Mouse (Mus musculus): ENCODE measurements around the gene Vps36. TPM values are rescaled to one million over a fixed set of nuclear protein-coding genes. Genes with fewer than 3 reads are reported as not detected.

The Vps36 gene
- polyA plus RNA-seq, 1 experiment from 2014 or later: 28.4 TPM

DNA sequence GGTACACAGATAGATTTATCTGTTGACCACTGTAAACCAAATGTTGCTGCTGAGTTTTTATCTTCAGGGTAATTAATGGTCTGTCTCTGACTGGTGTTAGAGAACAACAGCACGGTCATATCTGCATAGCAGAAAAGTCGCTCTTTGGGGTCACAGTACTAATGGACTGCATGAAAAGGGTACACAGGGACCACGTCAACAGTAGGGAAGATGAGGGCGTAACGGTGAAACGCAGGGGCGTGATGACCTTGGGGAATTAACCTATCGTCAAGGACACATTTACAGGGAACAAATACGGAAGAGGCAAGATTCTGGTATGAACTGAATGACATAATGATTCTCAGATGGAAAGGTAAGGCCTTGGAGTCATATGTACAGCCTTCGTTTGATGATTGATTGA lies 28.2 kb upstream of the Vps36 start:
- DNase-seq (ENCODE audit: low spot score): no peak
- WGBS: 87% methylated on average over 10 of the region's 10 CpGs

GRCm38 (mm10) chr8:22165251-22166079 lies 27.1 kb upstream of the Vps36 start:
- Histone ChIP-seq H3K27me3 (replicated peaks; ENCODE audit: control insufficient read depth, insufficient read depth, low read length) (no peaks in the 10 kb centered on the region), H3K4me1 (ENCODE audit: control insufficient read depth, insufficient read depth, low read length) (no peaks in the 10 kb centered on the region), H3K36me3 (ENCODE audit: control insufficient read depth, insufficient read depth, low read length) (peaks cover 26% of the 10 kb centered on the region), H3K27ac (replicated peaks; ENCODE audit: low read depth, low read length) (peak overlapping the region; percentile 35; the same call in 1 of the 2 replicates), H3K4me3 (ENCODE audit: low read depth, low read length) (peak overlapping the region; percentile 45), H3K4me2 (ENCODE audit: low read depth, low read length) (peak overlapping the region; percentile 53), H3K9me3 (ENCODE audit: control insufficient read depth, low read length) (no peaks in the 10 kb centered on the region), H3K9ac (ENCODE audit: low read depth, low read length) (peak overlapping the region; percentile 51)
- DNase-seq (ENCODE audit: low spot score) (no peak), ATAC-seq (ENCODE audit: low read depth) (peak; percentile 17)
- WGBS: 46% methylated on average over 10 of the region's 10 CpGs

More for the DNA sequence above, 28.2 kb upstream of the Vps36 start:
- no peak overlapping the region for H3K4me3 ChIP-seq (ENCODE audit: low read depth, low read length)
- H3K4me2 ChIP-seq (ENCODE audit: low read depth, low read length): no peak overlapping the region
- no peaks in the 10 kb centered on the region for H3K4me1 ChIP-seq (ENCODE audit: control insufficient read depth, insufficient read depth, low read length)
- no peak overlapping the region for H3K27ac ChIP-seq (replicated peaks; ENCODE audit: low read depth, low read length)
- no peak overlapping the region for H3K9ac ChIP-seq (ENCODE audit: low read depth, low read length)
- H3K36me3 ChIP-seq (ENCODE audit: control insufficient read depth, insufficient read depth, low read length): peaks cover 28% of the 10 kb centered on the region
- H3K9me3 ChIP-seq (ENCODE audit: control insufficient read depth, low read length): no peaks in the 10 kb centered on the region
- H3K27me3 ChIP-seq (replicated peaks; ENCODE audit: control insufficient read depth, insufficient read depth, low read length): no peaks in the 10 kb centered on the region
- ATAC-seq (ENCODE audit: low read depth): no peak

GRCm38 (mm10) chr8:22166080-22166603 lies 26.5 kb upstream of the Vps36 start, which contains the start of gene Nek3:
Gene Nek3, minus strand, starts transcription at chr8:22166435.
- Histone ChIP-seq H3K27ac (replicated peaks; ENCODE audit: low read depth, low read length) (peak within 1 kb of the TSS; percentile 35; the same call in 1 of the 2 replicates), H3K27me3 (replicated peaks; ENCODE audit: control insufficient read depth, insufficient read depth, low read length) (no peaks in the 10 kb centered on the region), H3K36me3 (ENCODE audit: control insufficient read depth, insufficient read depth, low read length) (peaks cover 28% of the 10 kb centered on the region), H3K9ac (ENCODE audit: low read depth, low read length) (peak within 1 kb of the TSS; percentile 51), H3K4me3 (ENCODE audit: low read depth, low read length) (peak within 1 kb of the TSS; percentile 45), H3K4me1 (ENCODE audit: control insufficient read depth, insufficient read depth, low read length) (no peaks in the 10 kb centered on the region), H3K9me3 (ENCODE audit: control insufficient read depth, low read length) (no peaks in the 10 kb centered on the region), H3K4me2 (ENCODE audit: low read depth, low read length) (peak within 1 kb of the TSS; percentile 53)
- ATAC-seq (ENCODE audit: low read depth) (peak; percentile 99), DNase-seq (ENCODE audit: low spot score) (peak; percentile 96)
- 0% methylated on average over 25 of the region's 43 CpGs for WGBS

GRCm38 (mm10) chr8:22169167-22169566 lies 23.4 kb upstream of the Vps36 start:
- no peak overlapping the region for H3K27ac ChIP-seq (replicated peaks; ENCODE audit: low read depth, low read length)
- H3K9me3 ChIP-seq (ENCODE audit: control insufficient read depth, low read length): no peaks in the 10 kb centered on the region
- DNase-seq (ENCODE audit: low spot score): no peak
- H3K4me2 ChIP-seq (ENCODE audit: low read depth, low read length): no peak overlapping the region
- no peaks in the 10 kb centered on the region for H3K27me3 ChIP-seq (replicated peaks; ENCODE audit: control insufficient read depth, insufficient read depth, low read length)
- no peak overlapping the region for H3K9ac ChIP-seq (ENCODE audit: low read depth, low read length)
- H3K4me1 ChIP-seq (ENCODE audit: control insufficient read depth, insufficient read depth, low read length): no peaks in the 10 kb centered on the region
- H3K36me3 ChIP-seq (ENCODE audit: control insufficient read depth, insufficient read depth, low read length): peaks cover 36% of the 10 kb centered on the region
- H3K4me3 ChIP-seq (ENCODE audit: low read depth, low read length): no peak overlapping the region
- no peak for ATAC-seq (ENCODE audit: low read depth)
- 86% methylated on average over 5 of the region's 5 CpGs for WGBS

- ATAC-seq (ENCODE audit: low read depth): no peak
- Histone ChIP-seq H3K27me3 (replicated peaks; ENCODE audit: control insufficient read depth, insufficient read depth, low read length) (no peaks in the 10 kb centered on the region), H3K4me2 (ENCODE audit: low read depth, low read length) (no peak overlapping the region), H3K36me3 (ENCODE audit: control insufficient read depth, insufficient read depth, low read length) (peaks cover 50% of the 10 kb centered on the region), H3K4me3 (ENCODE audit: low read depth, low read length) (no peak overlapping the region), H3K4me1 (ENCODE audit: control insufficient read depth, insufficient read depth, low read length) (no peaks in the 10 kb centered on the region), H3K27ac (replicated peaks; ENCODE audit: low read depth, low read length) (no peak overlapping the region), H3K9ac (ENCODE audit: low read depth, low read length) (no peak overlapping the region), H3K9me3 (ENCODE audit: control insufficient read depth, low read length) (0 out of 2 replicates have a peak, but pooled peaks cover 4% of the 10 kb centered on the region)
- DNase-seq (ENCODE audit: low spot score): no peak
- WGBS: 93% methylated on average over 7 of the region's 7 CpGs
Measured at GRCm38 (mm10) chr8:22175966-22176365, 16.6 kb upstream of the Vps36 start.

DNA sequence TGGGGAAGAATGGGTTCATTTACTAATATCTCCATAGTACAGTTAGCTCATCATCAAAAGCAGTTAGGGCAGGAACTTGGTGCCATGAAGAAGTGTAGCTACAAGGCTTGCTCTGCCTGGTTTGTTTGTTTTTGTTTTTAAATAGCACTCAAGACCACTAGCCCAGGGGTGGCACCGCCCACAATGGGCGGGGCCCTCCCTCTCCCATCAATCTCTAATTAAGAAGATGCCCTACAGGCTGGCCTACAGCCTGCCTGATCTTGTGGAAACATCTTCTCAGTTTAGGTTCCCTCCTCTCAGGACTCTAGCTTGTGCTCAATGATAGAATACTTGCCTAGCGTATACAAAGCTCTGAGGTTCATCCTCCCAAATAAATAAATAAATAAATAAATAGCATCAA lies 7.7 kb upstream of the Vps36 start:
- WGBS: 1% methylated on average over 3 of the region's 3 CpGs
- peak overlapping the region; percentile 85 for H3K4me3 ChIP-seq (ENCODE audit: low read depth, low read length)
- H3K4me1 ChIP-seq (ENCODE audit: control insufficient read depth, insufficient read depth, low read length): peaks cover 11% of the 10 kb centered on the region; the same call in 1 of the 2 replicates
- H3K27ac ChIP-seq (replicated peaks; ENCODE audit: low read depth, low read length): no peak overlapping the region
- DNase-seq (ENCODE audit: low spot score) (peak; percentile 44), ATAC-seq (ENCODE audit: low read depth) (peak; percentile 16; the same call in 1 of the 2 replicates)
- H3K27me3 ChIP-seq (replicated peaks; ENCODE audit: control insufficient read depth, insufficient read depth, low read length): no peaks in the 10 kb centered on the region
- no peaks in the 10 kb centered on the region for H3K36me3 ChIP-seq (ENCODE audit: control insufficient read depth, insufficient read depth, low read length)
- H3K4me2 ChIP-seq (ENCODE audit: low read depth, low read length): peak overlapping the region; percentile 75
- H3K9me3 ChIP-seq (ENCODE audit: control insufficient read depth, low read length): no peaks in the 10 kb centered on the region
- peak overlapping the region; percentile 76 for H3K9ac ChIP-seq (ENCODE audit: low read depth, low read length)

DNA sequence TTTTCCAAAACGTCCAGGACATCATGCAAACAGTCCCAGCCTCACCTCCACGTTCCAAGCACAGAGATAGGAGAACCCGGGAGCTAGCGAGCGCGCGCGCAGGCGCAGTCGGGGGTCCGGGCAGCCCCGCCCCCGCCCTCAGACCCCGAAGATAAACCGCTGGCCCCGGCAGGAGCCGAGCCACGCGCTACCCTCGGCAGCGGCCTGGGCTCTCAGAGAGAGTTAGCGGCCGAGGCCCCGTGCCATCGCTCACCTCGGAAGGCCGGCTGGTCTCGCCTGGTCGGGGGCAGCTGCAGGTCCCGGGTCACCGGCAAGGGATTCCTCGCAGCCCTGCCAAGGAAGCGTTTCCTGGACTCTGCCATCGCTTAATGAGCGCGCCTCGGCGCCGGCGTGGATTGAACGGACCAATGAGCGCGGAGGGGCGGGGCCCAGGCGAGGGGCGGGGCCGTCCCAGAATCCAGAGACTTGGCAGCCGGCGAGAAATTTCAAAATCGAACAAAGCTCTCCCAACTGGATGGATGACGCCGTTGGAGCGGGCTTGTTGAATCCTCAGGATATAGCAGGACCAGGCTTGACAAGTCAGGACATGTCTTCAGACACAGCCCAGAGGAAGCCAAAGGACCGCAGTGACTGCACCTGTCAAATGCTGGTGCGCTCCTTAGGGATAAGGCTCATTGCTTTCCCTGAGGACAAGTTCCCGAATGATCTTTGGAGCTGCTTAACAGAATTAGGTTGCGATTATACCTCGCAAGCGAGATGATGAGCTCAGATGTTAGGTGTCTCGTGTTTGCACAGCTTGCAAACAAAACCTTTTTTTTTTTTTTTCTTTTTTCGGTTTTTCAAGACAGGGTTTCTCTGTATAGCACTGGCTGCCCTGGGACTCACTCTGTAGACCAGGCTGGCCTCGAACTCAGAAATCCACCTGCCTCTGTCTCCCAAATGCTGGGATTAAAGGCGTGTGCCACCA lies 6.9 kb upstream of the Vps36 start, which contains the start of gene Ckap2:
TSS of gene Ckap2 (minus strand) at position 389 of the 967 bp plus-strand sequence.
- Histone ChIP-seq H3K9me3 (ENCODE audit: control insufficient read depth, low read length) (no peaks in the 10 kb centered on the region), H3K4me1 (ENCODE audit: control insufficient read depth, insufficient read depth, low read length) (peaks cover 11% of the 10 kb centered on the region; the same call in 1 of the 2 replicates), H3K36me3 (ENCODE audit: control insufficient read depth, insufficient read depth, low read length) (no peaks in the 10 kb centered on the region), H3K27ac (replicated peaks; ENCODE audit: low read depth, low read length) (peak within 1 kb of the TSS; percentile 86), H3K4me3 (ENCODE audit: low read depth, low read length) (peak within 1 kb of the TSS; percentile 85), H3K4me2 (ENCODE audit: low read depth, low read length) (peak within 1 kb of the TSS; percentile 75), H3K27me3 (replicated peaks; ENCODE audit: control insufficient read depth, insufficient read depth, low read length) (no peaks in the 10 kb centered on the region), H3K9ac (ENCODE audit: low read depth, low read length) (peak within 1 kb of the TSS; percentile 76)
- ATAC-seq (ENCODE audit: low read depth) (peak; percentile 98), DNase-seq (ENCODE audit: low spot score) (peak; percentile 96)
- 3% methylated on average over 46 of the region's 63 CpGs for WGBS

All from embryonic facial prominence, embryonic 14.5 days (tissue).